Mouse (Mus musculus): ENCODE measurements around the gene Hoxd4.

DNA sequence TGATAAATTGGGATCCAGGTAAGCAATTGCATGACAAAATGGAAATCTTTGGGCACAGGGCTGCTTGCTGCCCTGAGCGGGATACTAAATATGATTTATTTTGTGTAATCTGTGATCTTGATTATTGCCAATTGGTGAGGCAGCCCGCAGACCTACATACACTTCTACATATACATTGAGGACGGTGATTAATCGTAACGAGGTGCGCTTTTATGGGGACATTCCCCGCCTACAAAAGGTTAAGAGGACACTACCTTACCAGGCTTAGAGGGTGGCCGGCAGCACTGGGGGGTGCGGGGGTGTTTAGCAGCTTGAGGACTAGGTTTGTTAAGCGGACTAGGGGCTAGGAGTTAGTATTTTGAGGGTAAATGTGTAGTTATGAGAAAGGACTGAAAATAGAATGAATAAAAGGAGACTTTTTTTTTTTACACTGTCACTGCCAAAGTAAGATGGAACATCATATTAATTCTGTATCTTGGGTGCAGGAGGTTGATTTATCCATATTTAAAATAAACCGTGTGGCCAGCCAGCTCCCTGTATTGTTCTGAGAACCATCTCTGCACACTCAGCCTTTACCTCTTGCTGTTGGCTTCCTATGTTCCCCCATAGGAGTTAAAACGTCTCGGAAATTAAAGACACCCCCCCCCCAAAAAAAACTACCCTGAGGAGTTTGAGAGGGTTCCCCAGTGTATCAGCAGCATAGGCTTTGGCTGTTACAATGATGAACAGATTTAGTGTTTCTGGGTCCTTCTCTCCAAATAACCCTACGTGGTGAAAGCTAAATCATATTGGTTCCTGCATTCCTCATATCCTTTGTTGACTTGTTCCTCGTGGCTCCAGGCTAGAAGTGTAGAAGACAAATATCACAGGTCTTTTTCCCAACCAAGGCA is 25.2 kb downstream of the Hoxd4 start:
- TF ChIP-seq POLR2A (IDR thresholded peaks at IDR 0.05; ENCODE audit: insufficient read length, low read depth), result no peak
- no peak for TF ChIP-seq MYOD1 (IDR thresholded peaks at IDR 0.05; ENCODE audit: control insufficient read depth in 1 of 3, insufficient read length in 2 of 3, low read depth in 2 of 3)
- no peak for TF ChIP-seq MAX (IDR thresholded peaks at IDR 0.05; ENCODE audit: low read depth)
- no peak for TF ChIP-seq E2F4 (IDR thresholded peaks at IDR 0.05; ENCODE audit: insufficient read depth)
- TF ChIP-seq REST (IDR thresholded peaks at IDR 0.05; ENCODE audit: insufficient read depth, insufficient read length), result no peak
- no peak for TF ChIP-seq USF1 (IDR thresholded peaks at IDR 0.05; ENCODE audit: low read depth)
- TF ChIP-seq TCF3 (IDR thresholded peaks at IDR 0.05; ENCODE audit: insufficient read length, low read depth), result no peak
- no peak for TF ChIP-seq TCF12 (IDR thresholded peaks at IDR 0.05; ENCODE audit: insufficient read depth, poor library complexity, severe bottlenecking)
- TF ChIP-seq POLR2AphosphoS2 (IDR thresholded peaks at IDR 0.05; ENCODE audit: insufficient read length, low read depth), result no peak
- TF ChIP-seq CEBPB (IDR thresholded peaks at IDR 0.05; ENCODE audit: insufficient read depth, poor library complexity, severe bottlenecking), result no peak
- no peak for TF ChIP-seq MYOG (IDR thresholded peaks at IDR 0.05; ENCODE audit: control insufficient read depth in 1 of 3, insufficient read depth in 1 of 3, insufficient read length in 2 of 3, low read depth in 2 of 3)
- TF ChIP-seq SRF (IDR thresholded peaks at IDR 0.05; ENCODE audit: control insufficient read depth, insufficient read length, low read depth), result no peak

Data from myocyte (in vitro differentiated cells).